Mouse (Mus musculus) cerebral cortex, adult 2 months (tissue): ENCODE data around the gene Plxdc1.

Experiments
- WGBS: fragments of 180-500 bp; shearing (Covaris S2); methylation state at CpG from one replicate; pipeline ENCODE4 v1.1.7; 2018; 5-methylcytosine and 5-hydroxymethylcytosine counted together

Gene Plxdc1

GRCm38 (mm10) chr11:97987551-97988526 is 1.6 kb upstream of the Plxdc1 start:
- WGBS, result under 1% methylated on average over 42 of the region's 42 CpGs

DNA sequence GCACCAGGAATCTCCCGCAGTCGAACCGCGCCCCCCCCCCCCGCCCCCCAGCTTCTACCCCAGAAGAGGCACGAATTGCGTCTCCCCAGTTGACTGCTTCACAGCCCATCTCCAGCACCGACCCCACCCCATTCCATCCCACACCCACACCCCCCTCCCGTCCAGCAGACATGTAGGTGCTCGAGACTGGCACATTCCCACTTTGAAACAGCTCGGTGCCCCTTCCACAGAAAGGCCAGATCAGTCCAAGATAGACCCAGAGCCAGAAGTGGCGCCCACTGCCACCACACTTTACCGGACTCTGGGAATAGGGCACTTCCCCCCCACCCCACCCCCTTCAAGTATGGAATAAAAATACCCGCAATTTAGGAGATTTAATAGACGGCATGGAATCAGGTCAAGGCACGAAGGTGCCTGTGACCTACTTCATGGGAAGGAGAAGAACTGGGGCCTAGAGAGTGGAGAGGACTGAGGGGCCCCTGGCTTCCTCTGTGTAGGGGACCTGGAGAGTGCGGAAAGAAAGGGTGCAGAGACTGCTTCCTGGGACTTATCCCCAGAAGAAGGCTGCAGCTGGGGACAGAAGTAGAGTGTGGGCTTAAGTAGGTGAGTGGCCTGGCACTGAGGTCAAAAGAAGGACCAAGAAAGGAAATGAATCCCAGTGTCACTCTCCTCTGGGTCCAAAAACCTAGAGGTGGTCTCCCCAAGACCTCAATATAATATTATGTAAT is 658 bp upstream of the Plxdc1 start:
- 28% methylated on average over 17 of the region's 17 CpGs for whole genome bisulfite sequencing

DNA sequence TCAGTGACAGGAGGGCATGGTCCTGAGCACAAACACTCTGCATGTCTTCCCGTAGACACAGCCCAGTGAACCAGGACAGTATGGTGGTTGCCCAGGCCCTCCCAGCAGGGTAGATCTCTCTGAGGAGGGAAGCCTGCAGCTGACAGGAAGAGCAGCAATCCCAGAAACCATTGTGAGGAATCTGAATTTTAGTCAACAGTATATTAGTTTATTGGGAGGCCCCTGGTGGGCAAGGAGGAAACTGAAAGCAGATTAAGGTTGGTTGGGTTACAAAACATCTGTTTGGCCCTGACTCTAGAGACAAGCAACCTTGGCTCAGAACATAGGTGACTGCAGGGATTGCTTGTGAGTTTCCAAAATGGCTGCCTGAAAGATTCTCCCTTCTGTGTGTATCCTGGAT is 2.3 kb downstream of the Plxdc1 start:
- 83% methylated on average over 1 of the region's 1 CpGs for WGBS

GRCm38 (mm10) chr11:97983506-97983905 is 2.7 kb downstream of the Plxdc1 start:
- 92% methylated on average over 3 of the region's 3 CpGs for WGBS

GRCm38 (mm10) chr11:97982721-97983120 is 3.5 kb downstream of the Plxdc1 start:
- 91% methylated on average over 9 of the region's 9 CpGs for WGBS

GRCm38 (mm10) chr11:97980531-97980966 is 5.7 kb downstream of the Plxdc1 start:
- 76% methylated on average over 9 of the region's 9 CpGs for WGBS

GRCm38 (mm10) chr11:97979824-97980495 is 6.3 kb downstream of the Plxdc1 start:
- WGBS, result 83% methylated on average over 10 of the region's 10 CpGs

- WGBS, result 93% methylated on average over 13 of the region's 13 CpGs
These were observed 7.9 kb downstream of the Plxdc1 start for GRCm38 (mm10) chr11:97978392-97978791.

DNA sequence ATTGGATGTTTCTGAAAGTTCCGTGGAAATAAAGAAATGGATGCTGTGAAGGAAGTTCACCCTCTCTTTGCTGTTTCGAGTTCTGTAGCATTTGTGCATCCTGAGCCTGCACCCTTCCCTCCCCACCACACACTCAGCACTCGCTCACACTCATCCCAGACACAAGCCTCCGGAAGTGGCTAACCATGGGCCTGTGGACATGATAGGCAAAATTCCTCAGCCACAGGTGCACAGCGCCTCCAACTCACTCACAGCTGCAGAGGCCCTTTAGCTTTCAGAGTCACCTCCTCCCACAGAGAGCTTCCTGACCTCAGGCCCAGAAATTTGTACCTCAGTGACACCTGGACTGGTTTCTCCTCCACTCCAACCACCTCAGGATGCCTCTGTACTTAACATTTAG is 8.4 kb downstream of the Plxdc1 start:
- 92% methylated on average over 5 of the region's 5 CpGs for WGBS

GRCm38 (mm10) chr11:97974746-97975145 is 11.5 kb downstream of the Plxdc1 start:
- 76% methylated on average over 5 of the region's 5 CpGs for WGBS

DNA sequence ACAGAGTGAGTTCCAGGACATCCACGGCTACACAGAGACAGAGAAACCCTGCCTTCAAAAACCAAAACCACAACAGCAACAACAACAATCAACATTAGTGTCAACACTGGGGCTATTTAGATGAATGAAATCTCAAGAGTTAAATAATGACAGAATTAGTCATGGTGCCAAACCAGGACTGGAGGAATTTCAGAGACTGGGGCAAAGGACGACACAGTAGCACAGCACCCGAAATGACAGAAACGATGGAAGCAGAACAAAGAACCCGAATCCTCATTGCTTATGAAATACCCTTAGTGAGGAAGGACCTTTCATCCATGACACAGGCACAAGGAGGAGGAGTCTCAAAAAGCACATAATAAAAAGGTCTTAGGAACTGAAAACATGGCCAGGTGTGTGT is 12.1 kb downstream of the Plxdc1 start:
- WGBS, result 91% methylated on average over 5 of the region's 5 CpGs

- 71% methylated on average over 2 of the region's 2 CpGs for WGBS
These were observed 13.8 kb downstream of the Plxdc1 start for GRCm38 (mm10) chr11:97972434-97972833.

GRCm38 (mm10) chr11:97971232-97971631 is 15.0 kb downstream of the Plxdc1 start:
- 3% methylated on average over 7 of the region's 7 CpGs for WGBS

DNA sequence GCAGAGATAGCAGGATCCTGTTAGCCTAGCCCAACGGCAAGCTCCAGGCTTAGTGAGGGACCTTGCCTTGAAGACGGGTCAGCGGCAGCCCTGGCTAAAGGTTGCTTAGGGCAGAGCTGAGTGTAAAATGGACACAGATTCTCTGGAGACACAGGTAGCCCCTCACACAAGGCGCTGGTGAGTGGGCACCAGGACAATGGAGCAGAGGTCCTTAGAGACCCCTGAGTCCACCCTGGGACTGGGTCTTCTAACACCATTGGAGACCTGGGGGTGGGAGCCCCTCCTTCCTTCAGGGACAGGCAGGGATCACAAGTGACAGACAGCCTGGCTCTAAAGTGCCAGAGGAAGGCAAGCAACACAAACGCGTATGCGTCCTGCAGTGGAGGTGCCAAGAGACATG is 15.5 kb downstream of the Plxdc1 start:
- 72% methylated on average over 7 of the region's 7 CpGs for WGBS

GRCm38 (mm10) chr11:97968385-97968784 is 17.9 kb downstream of the Plxdc1 start:
- WGBS, result 88% methylated on average over 5 of the region's 5 CpGs

- WGBS, result 49% methylated on average over 2 of the region's 2 CpGs
These were observed 19.1 kb downstream of the Plxdc1 start for GRCm38 (mm10) chr11:97967114-97967513.

GRCm38 (mm10) chr11:97960907-97961306 is 25.3 kb downstream of the Plxdc1 start:
- 85% methylated on average over 1 of the region's 1 CpGs for WGBS

GRCm38 (mm10) chr11:97959300-97959680 is 27.0 kb downstream of the Plxdc1 start:
- WGBS, result 43% methylated on average over 5 of the region's 5 CpGs

DNA sequence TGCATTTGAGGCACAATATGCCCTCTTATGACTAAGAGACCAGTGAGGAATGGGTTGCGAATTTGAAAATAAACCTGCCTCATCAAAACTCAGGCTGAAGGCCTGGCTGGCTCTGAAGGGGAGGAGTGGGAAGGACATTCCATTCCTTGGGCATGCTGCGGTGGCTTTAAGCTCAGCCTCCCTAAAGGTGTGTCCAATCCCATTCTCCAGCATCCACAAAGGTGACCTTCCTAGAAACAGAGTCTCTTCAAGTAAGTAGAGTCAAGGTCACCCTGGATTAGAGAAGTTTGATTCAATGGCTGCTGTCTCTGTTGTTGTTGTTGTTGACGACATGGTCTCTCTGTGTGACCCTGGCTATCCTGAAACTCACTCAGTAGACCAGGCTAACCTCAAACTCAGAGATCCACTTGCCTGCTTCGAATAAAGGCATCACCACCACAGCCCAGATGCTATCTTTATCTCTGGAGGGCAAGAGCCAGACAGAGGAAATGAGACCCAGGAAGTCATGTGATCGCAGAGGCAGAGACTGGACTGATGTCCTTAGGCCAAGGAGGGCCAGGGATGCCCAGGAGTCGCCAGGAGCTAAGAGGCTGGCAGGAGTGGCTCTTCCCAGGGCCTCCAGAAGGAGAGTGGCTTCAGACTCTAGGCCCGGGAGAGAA is 27.5 kb downstream of the Plxdc1 start:
- WGBS, result 71% methylated on average over 7 of the region's 7 CpGs

DNA sequence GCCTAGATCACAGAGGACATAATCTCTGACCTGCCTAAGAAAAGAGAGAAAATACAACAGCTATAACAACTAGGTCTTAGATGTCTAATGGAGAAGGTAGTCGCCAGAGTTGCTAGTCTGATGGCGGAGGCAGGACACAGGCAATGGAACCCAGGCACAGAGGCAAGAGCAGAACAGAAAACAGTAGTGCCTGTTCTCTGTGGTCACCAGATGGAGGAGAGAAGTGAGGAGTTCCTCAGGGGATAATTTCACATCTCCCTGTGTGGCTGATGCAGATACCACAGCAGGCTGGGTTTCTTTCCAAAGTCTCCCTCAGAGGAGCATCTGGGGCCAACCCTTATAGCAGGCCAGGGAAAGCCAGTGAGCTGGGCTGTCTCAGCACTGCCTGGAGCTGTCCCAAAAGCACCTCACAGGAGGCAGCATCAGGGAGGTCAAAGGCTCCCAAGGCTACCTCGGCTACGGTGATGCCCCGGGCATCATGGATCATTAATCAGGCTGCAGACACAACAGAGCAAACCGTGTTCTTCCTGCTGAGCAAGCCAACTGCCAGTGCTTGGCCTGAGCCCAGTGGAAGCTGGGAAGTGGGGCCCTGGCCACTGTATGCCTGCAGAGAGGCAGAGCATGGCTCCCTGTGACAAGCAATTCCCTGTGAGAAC is 29.2 kb downstream of the Plxdc1 start:
- 70% methylated on average over 6 of the region's 6 CpGs for WGBS

DNA sequence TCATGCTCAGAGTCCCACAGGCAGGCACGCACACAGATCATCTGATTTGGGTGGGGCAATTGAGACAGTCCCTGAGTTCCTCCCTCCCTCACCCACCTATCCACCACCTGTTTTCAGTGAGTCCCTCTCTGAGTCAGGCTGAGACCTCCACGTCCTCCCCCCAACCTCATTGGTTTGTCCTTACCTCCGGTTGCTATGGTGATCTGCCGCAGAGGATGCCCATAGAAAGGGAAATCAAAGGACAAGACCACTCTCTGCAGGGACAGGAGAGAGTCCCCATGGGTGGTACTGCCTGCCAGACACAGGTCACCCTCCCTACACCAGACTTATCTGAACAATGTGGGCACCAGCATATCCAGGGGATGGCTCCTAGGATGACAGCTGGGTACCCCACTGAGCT is 30.3 kb downstream of the Plxdc1 start:
- WGBS, result 73% methylated on average over 4 of the region's 4 CpGs
